Mouse (Mus musculus) liver, postnatal 0 days (tissue): ENCODE data around the gene Eif2d. TPM values are rescaled to one million over a fixed set of nuclear protein-coding genes. Genes with fewer than 3 reads are reported as not detected.

ENCODE experiments used
- ATAC-seq: fragments of 200-750 bp; cut with Nextera tagmentation; 2 replicates; pipeline ENCODE4 v1.8.0; 2017; ENCODE audit warnings: mild to moderate bottlenecking, moderate library complexity
- DNase-seq: peaks from one replicate; pipeline ENCODE4 v3.0.0-alpha.2; 2016
- H3K27ac ChIP-seq: fragments of 300-500 bp; sonication (generic); 2 replicates; pipeline ENCODE4 v1.5.1; 2014; ENCODE audit warnings: antibody characterized with exemption, moderate library complexity, mild to moderate bottlenecking, low read depth
- H3K27me3 ChIP-seq: fragments of 300-500 bp; sonication (generic); 2 replicates; pipeline ENCODE4 v1.6.1; 2014; ENCODE audit warnings: low read length, control low read depth, mixed read lengths; ENCODE audit not compliant: insufficient read depth
- H3K36me3 ChIP-seq: fragments of 300-500 bp; sonication (generic); replicated peaks from 2 replicates; pipeline ENCODE4 v1.6.1; 2014; ENCODE audit warnings: mild to moderate bottlenecking, control low read depth, low read length, moderate library complexity, mixed read lengths; ENCODE audit not compliant: insufficient read depth
- H3K4me1 ChIP-seq: fragments of 300-500 bp; sonication (generic); 2 replicates; pipeline ENCODE4 v1.6.1; 2014; ENCODE audit warnings: antibody characterized with exemption, mild to moderate bottlenecking, control low read depth; ENCODE audit not compliant: insufficient read depth
- H3K4me2 ChIP-seq: fragments of 300-500 bp; sonication (generic); 2 replicates; pipeline ENCODE4 v1.6.1; 2014; ENCODE audit warnings: low read depth, mild to moderate bottlenecking, low read length, moderate library complexity, mixed read lengths
- H3K4me3 ChIP-seq: fragments of 300-500 bp; sonication (generic); 2 replicates; pipeline ENCODE4 v1.5.1; 2014; ENCODE audit warnings: low read depth, low read length
- H3K9ac ChIP-seq: fragments of 300-500 bp; sonication (generic); replicated peaks from 2 replicates; pipeline ENCODE4 v1.6.1; 2014; ENCODE audit warnings: mild to moderate bottlenecking, moderate library complexity
- H3K9me3 ChIP-seq: fragments of 300-500 bp; sonication (generic); 2 replicates; pipeline ENCODE4 v1.6.1; 2016; ENCODE audit warnings: mild to moderate bottlenecking, control low read depth, low read length, mixed read lengths
- CTCF ChIP-seq: sonication (generic); IDR thresholded peaks from 2 replicates; pipeline ENCODE4 v1.5.1; 2016; ENCODE audit warnings: antibody characterized with exemption, low read depth
- EP300 ChIP-seq: IDR thresholded peaks from 2 replicates; pipeline ENCODE4 v1.6.1; 2016; ENCODE audit warnings: antibody characterized with exemption, low read depth, mild to moderate bottlenecking
- WGBS: fragments of 180-500 bp; shearing (Covaris S2); extraction: QIAGEN DNeasy Blood & Tissue Kit; methylation state at CpG from one replicate; pipeline ENCODE4 v1.1.7; 2014; ENCODE audit not compliant: insufficient replicate concordance; 5-methylcytosine and 5-hydroxymethylcytosine counted together
- polyA plus RNA-seq: library from polyadenylated mRNA; unstranded; fragments of >200 nt; fragmentation: Nextera tagmentation; extraction: Ambion mirVana; gene quantifications from 2 replicates; pipeline ENCODE4 v1.2.1, GENCODE M21; 2015

Eif2d gene
- polyA plus RNA-seq, 1 experiment from 2014 or later: 19.0 TPM

DNA sequence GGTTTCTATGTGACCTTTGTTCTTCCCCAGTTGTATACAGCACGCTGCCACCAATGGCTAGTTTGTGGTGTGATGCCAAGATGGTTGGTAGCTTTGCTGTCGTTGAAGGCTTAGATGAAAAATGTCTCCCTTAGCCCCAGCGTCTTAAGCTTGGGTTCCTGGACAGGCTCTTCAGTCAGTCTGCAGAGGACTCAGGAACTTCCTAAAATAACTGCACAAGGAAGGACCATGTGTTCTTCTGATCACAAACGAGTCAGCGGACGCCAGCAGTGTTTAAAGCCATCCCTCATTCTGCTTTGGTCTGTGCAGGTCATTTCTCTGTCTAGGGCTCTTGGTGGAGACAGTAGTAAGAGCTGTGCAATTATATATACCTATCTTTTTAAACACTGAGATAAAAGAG is 20.8 kb downstream of the Eif2d start:
- Histone ChIP-seq H3K4me2 (no peak overlapping the region), H3K9ac (no peak overlapping the region), H3K9me3 (no peaks in the 10 kb centered on the region), H3K4me3 (no peak overlapping the region), H3K36me3 (peaks cover 78% of the 10 kb centered on the region), H3K4me1 (no peaks in the 10 kb centered on the region), H3K27me3 (no peaks in the 10 kb centered on the region), H3K27ac (no peak overlapping the region)
- DNase-seq (no peak), ATAC-seq (no peak)
- 53% methylated on average over 6 of the region's 6 CpGs for WGBS
- TF ChIP-seq EP300 (no peak), CTCF (no peak)

DNA sequence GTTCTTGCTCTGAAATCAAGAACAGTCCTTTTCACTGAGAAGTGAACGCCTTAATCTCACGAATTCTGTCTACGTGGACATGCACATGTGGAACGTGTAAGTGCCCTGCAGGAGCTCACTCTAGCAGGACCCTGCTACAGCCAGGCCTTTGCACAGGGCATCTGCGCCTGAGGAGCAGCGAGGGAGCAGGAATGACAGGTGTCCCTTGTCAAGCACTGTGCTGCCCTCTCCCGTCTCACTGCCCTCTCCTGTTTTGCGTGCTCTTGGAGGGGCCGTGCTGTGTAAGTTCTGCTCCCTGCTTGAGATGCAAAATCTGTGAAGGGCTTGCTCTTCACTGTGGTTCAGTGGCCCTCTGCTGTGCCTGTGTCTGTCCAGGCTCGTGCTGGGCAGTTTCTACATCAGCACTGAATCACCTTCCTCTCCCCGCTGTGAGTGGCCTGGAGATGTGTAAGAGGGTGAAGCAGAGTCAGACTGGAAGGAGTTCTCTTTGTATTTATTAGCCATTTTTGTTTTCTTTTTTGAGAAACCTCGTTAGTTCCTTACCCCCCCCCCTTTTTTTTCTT is 21.4 kb downstream of the Eif2d start:
- no peak for DNase-seq
- H3K9me3 ChIP-seq: no peaks in the 10 kb centered on the region

DNA sequence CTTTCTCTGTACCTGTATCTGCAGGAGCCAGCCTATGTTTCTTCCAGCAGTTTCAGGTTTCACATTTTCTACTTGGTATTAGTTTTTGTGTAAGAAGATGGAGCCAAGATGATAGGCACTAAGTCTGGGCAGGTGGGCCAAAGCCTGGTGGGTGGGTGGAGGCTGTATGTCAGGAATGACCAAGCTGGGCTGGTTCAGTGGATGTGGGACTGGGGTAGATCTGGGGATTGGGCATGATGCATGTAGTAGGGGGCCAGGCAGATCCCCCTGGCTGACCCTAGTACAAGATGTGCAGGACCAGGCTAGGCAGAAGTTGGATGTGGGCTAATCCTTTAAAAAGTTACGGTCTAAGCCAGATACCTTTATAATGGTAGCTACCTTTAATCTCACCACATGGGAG is 22.2 kb downstream of the Eif2d start:
- Histone ChIP-seq H3K9me3 (no peaks in the 10 kb centered on the region), H3K27ac (no peak overlapping the region), H3K4me1 (no peaks in the 10 kb centered on the region), H3K27me3 (no peaks in the 10 kb centered on the region), H3K4me3 (no peak overlapping the region), H3K4me2 (no peak overlapping the region), H3K9ac (no peak overlapping the region), H3K36me3 (peaks cover 78% of the 10 kb centered on the region)
- no peak for ATAC-seq
- TF ChIP-seq CTCF: no peak
- TF ChIP-seq EP300: no peak
- no peak for DNase-seq
- 95% methylated on average over 1 of the region's 1 CpGs for WGBS

More for the DNA sequence above, 21.4 kb downstream of the Eif2d start:
- H3K27ac ChIP-seq: no peak overlapping the region
- H3K27me3 ChIP-seq: no peaks in the 10 kb centered on the region
- no peak for TF ChIP-seq EP300
- TF ChIP-seq CTCF: no peak
- 73% methylated on average over 12 of the region's 12 CpGs for WGBS
- ATAC-seq: no peak
- peaks cover 74% of the 10 kb centered on the region for H3K36me3 ChIP-seq
- no peaks in the 10 kb centered on the region for H3K4me1 ChIP-seq
- no peak overlapping the region for H3K9ac ChIP-seq
- no peak overlapping the region for H3K4me3 ChIP-seq
- no peak overlapping the region for H3K4me2 ChIP-seq

DNA sequence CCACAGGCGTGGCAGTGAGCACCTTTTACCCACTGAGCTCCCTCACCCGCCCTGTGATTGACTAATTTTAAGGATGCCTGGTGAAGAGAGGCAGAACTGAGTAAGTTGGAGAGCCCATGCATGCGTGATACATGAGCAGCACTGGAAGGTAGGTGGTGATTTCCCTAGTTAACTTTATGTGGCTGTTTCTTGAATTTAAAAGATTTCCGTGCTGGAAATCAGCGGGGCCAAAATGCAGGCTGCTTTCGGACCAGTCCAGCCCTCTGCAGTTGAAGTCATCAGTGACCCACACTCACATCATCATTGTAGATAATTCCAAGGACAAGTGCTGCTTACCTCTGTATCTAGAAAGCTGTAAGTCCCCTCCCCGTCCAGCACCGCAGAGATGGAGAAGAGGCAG is 22.8 kb downstream of the Eif2d start:
- no peak overlapping the region for H3K4me3 ChIP-seq
- TF ChIP-seq CTCF (no peak), EP300 (no peak)
- H3K27me3 ChIP-seq: no peaks in the 10 kb centered on the region
- H3K4me1 ChIP-seq: no peaks in the 10 kb centered on the region
- no peak for DNase-seq
- H3K27ac ChIP-seq: no peak overlapping the region
- H3K4me2 ChIP-seq: no peak overlapping the region
- peaks cover 79% of the 10 kb centered on the region for H3K36me3 ChIP-seq
- ATAC-seq: no peak
- no peaks in the 10 kb centered on the region for H3K9me3 ChIP-seq
- 92% methylated on average over 8 of the region's 8 CpGs for WGBS
- no peak overlapping the region for H3K9ac ChIP-seq

DNA sequence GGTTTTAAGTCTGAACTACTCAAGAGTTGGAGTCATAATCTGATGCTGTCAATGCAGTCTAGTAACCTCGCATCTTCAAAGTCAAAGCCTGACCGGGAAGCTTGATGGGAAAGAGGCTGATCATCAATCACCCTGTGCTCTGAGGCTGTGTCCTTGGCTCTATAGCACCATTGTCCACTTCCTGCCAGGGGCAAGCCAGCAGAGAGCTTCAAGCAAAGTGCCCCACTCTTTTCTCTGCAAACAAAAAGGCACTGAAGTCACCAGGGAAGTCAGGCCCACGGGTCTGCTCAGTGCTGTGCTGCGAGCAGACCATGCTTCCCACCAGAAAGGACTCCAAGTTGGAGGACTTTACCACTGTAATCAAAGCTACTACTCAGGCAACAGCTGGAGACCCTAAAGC is 24.3 kb downstream of the Eif2d start:
- no peak for TF ChIP-seq EP300
- no peak for TF ChIP-seq CTCF
- Histone ChIP-seq H3K27me3 (no peaks in the 10 kb centered on the region), H3K4me3 (no peak overlapping the region), H3K4me2 (no peak overlapping the region), H3K36me3 (peaks cover 70% of the 10 kb centered on the region), H3K9me3 (no peaks in the 10 kb centered on the region), H3K4me1 (no peaks in the 10 kb centered on the region), H3K27ac (no peak overlapping the region), H3K9ac (no peak overlapping the region)
- DNase-seq (no peak), ATAC-seq (no peak)
- 80% methylated on average over 4 of the region's 4 CpGs for WGBS

DNA sequence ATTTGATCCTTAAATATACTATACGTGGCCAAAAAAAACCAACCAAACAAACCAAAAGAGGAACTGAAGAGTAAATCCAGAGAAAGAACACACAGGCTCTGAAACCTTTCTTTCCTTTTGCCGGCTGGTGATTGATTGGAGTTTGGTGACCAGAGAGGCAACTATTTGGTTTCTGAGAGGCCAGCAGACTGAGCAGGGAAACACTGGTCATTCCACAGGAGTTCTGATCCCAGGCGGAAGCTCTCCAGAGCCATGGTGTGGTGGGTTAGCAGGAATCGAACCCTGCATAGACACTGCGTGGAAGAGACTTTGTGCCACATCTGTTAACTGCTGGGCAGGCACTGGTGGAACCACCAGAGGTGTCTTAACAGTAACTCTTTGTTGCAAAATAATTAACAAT is 25.1 kb downstream of the Eif2d start:
- no peaks in the 10 kb centered on the region for H3K4me1 ChIP-seq
- H3K36me3 ChIP-seq: peaks cover 62% of the 10 kb centered on the region
- TF ChIP-seq EP300 (no peak), CTCF (no peak)
- H3K27ac ChIP-seq: no peak overlapping the region
- no peak overlapping the region for H3K9ac ChIP-seq
- no peak overlapping the region for H3K4me3 ChIP-seq
- H3K4me2 ChIP-seq: no peak overlapping the region
- DNase-seq (no peak), ATAC-seq (no peak)
- no peaks in the 10 kb centered on the region for H3K27me3 ChIP-seq
- H3K9me3 ChIP-seq: no peaks in the 10 kb centered on the region
- 81% methylated on average over 5 of the region's 5 CpGs for WGBS

DNA sequence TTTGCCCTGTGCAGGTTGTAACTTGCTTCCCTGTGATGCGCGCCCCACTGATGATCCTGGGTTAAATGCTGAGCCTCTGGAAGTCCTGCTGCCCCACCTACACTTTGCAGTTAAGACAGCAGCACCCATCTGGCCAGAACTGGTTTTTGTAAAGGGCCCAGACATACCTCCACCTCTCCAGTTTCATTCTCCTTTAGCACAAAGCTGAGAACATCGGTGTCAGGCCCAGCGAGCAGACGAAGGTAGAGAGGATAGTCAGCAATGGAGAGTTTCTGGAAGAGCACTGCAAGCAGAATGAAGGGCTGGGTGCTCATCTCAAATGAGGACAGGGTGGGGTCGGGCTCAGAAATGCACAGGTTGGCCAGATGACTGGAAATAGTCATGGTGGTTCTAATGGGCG is 27.4 kb downstream of the Eif2d start:
- H3K36me3 ChIP-seq: peaks cover 50% of the 10 kb centered on the region
- H3K27ac ChIP-seq: no peak overlapping the region
- H3K4me2 ChIP-seq: no peak overlapping the region
- no peak for ATAC-seq
- no peak overlapping the region for H3K9ac ChIP-seq
- H3K4me3 ChIP-seq: no peak overlapping the region
- WGBS: 81% methylated on average over 7 of the region's 7 CpGs
- no peaks in the 10 kb centered on the region for H3K9me3 ChIP-seq
- no peak for DNase-seq
- TF ChIP-seq CTCF (no peak), EP300 (no peak)
- no peaks in the 10 kb centered on the region for H3K27me3 ChIP-seq
- peaks cover 4% of the 10 kb centered on the region; the same call in 1 of the 2 replicates for H3K4me1 ChIP-seq
